Mouse (Mus musculus) liver, adult (tissue): ENCODE data around the gene Gm28729.
A peak's percentile ranks its signal among the peaks of the same experiment; 100 is the strongest.

Experiments used
- GATA4 ChIP-seq: IDR thresholded peaks from 2 replicates; pipeline ENCODE4 v1.6.1; 2014; ENCODE audit warnings: mild to moderate bottlenecking, low read length; ENCODE audit not compliant: insufficient replicate concordance

Gene Gm28729

DNA sequence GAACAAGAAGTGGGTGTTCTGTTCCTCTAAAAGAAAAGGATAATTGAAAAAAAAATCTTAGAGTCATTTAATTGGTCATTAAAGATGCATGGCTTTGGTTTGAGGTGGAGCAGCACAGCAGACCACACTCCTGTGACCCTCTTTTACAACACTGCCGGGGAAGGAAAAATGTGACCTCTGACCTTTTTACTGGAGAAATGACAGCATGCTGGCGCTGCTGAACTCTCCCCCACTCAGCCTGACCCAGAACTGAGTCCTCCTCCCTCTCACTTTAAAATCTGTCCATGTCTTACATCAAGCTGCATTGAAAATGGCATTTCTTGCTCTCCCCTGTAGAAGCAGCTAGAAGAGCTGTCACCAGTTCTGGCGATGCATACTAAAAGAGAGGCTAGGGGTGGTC, 31.9 kb downstream of the Gm28729 start:
- TF ChIP-seq GATA4: no peak

DNA sequence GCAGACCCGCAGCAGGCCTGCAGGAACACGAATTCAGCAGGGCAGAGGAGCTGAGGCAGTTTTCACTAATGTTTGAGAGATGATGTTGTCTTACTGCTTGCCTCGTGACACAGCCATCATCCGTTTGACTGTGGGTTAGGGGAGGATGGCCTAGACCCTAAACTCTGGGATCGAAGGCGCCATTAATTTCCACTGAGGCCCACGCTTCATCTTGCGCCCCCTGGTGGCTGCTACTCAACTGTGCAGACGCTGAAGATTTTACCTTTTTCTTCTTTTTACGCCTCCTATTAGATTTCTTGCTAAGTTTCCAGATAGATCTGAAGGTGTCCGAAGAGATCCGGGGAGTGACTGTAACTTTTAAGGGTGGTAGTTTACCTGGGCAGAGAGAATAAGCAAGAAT, 33.3 kb downstream of the Gm28729 start:
- no peak for TF ChIP-seq GATA4

DNA sequence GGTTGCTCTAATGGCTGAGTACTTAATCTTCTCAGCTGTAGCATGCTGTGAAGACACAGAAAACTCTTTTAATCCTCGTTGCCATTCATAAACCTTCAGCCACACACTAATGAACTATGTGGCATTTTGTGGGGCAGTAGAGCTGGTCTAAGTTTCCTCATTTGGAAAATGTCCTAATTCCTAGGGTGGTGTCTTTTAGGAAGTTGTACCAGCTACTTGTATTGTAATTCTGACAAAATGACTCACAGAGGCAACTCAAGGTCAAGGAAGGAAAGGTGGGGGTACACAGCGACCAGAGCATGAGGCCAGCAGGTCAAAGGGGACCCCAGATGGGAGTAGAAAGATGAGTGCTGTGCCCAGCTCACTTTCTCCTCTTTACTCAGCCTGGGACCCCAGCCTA, 41.4 kb downstream of the Gm28729 start:
- no peak for TF ChIP-seq GATA4

DNA sequence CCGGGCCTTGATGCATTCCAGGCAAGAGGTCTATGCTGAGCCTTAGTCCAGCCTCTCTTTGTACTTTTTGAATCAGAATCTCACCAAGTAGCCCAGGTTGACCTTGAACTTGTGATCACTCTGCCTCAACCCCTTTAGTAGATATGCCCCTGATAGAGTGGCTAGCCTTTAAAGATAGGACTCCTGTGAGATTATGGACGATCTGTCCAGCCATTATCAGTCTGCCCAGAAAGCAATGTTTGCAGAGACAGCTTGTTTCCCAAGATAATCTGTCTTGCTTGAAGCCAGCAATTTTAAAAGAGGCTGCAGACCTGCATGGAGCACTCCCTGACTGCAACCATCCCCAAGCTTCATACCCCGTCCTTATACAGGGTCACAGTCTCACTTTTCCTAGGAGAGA, 42.0 kb downstream of the Gm28729 start:
- TF ChIP-seq GATA4: no peak

DNA sequence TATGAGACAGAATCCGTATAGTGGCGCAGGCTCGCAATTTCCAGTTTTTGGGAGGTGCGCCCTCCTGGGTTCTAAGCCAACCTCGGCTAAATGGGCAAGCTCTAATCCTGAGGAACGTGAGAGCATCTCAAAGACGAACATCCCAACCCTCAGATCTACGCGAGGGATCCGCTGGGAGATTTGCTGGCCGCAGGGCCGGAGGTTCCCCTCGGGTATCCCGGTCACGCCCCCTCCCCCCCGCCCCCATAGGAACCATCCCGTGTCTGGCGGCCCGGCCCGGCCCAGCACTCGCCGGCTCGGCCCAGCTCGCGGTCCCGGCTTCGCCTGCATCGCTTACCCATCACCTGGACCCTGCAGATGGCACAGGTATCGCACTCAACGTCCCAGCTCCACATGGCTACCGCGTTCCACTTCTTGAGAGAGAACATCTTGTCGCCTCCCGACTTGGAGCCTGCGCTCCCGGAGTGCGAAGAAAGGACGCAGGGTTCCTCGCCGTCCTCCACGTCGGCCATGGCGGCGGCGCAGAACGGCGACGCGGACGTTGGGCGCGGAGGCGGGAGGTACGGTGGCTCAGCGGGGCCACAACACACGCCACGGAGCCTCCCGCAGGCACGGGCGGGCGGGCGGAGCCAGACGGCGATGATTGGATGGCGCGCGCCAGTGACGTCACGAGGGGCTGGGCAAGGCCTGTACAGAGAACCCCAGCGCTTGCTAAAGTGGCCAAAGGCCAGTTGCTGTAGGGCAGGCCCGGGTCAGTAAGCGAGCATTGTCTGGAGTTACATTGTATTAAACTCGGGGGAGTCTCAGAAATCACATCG, 46.8 kb downstream of the Gm28729 start, which contains the start of gene Rnf7:
Gene Rnf7 (minus strand): TSS at position 605 of the 818 bp plus-strand sequence.
- TF ChIP-seq GATA4: peak; percentile 62; the same call in 1 of the 2 replicates

DNA sequence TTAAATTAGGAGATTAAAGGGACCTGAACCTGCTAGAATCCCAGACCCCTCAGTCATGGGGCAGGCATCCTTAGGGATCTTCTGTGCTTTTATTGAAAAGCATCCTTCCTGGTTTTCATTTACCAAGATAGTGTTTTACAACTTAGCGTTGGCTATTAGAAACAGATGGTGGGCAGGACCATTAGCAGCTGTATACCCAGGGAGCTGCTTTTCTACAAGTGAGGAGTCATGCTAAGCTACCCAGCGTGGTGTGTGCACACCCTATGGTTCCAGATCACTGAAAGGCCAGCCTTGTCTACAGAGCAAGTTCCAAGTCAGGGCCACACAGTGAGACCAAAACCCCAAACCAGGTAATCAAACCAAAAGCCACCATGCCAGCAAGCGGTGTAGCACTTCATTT, 52.7 kb downstream of the Gm28729 start:
- no peak for TF ChIP-seq GATA4

DNA sequence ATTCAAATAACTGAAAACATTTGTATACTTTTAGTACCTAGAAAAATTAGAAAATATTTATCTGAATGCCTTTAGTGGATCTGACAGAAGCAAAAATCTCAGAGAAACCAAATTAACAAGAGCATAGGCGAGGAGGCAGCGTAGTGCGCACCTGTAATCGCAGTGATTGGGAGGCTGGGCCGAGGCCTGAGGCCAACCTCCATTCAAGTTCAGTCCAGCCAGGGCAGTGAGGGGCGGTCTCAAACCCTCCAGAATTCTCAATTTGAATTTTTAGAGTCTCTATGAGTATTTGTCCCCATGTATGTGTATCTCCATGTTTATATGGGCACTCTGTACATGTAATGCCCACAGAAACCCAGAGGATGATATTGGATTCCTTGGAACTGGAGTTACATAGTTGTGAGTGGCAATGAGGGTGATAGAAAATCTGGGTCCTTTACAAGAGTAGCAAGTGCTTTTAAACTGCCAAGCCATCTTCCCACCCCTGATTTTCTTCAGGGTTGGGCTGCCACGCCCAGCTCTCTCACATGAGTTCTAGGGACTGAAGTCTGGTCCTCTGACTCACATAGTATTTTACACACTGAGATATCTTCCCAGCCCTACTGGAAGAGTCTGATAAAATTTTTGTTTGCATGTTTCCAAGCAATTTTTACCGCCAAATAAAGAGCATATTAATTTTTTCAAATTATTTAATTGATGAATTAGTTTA, 54.6 kb downstream of the Gm28729 start:
- TF ChIP-seq GATA4: no peak

DNA sequence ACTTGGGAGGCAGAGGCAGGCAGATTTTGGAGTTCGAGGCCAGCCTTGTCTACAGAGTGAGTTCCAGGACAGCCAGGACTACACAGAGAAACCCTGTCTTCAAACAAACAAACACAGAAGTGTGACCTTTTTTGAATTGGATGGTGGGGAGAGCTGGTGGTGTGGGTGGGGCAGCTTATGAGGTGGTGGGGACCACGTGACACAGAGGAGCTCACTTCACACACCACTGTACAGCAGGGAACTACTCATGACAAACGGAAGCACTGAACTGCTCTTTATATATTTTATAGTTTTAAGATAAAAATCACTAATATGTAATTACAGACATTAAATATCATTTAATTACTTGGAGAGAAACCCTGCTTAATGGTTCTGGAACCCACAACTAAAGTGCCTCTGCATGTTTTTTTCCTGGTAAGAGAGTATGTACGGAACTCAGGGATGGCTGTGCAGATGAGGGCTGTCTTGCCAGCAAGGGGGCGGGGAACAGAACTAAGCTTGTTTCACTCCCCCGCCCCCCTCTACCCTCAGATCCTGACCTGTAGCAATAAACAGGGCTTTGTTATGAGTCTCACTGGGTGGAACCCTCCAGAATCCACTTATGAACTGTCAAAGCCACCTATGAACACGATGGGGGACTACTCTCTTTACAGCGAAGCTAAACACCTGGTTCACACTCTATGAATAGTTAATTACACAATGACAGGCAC, 55.4 kb downstream of the Gm28729 start:
- no peak for TF ChIP-seq GATA4

DNA sequence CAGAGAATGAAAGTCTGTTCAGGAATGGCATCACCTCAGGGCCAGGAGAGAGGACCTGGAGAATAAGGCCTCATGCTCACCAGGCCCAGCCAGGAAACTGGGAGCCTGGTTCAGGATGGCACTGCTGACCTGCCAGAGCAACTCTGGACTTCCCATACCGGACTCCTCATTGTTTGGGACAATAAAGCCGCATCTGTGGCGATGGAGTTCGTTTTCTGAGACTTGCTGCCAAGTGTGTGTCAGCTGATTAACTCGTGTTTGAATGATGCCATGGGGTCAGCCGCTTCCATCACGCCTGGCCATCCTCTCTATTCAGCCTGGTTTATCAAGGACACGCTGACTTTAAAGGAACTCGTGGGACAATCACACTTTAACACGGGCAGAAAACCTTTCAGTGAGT, 61.4 kb downstream of the Gm28729 start:
- TF ChIP-seq GATA4: no peak

DNA sequence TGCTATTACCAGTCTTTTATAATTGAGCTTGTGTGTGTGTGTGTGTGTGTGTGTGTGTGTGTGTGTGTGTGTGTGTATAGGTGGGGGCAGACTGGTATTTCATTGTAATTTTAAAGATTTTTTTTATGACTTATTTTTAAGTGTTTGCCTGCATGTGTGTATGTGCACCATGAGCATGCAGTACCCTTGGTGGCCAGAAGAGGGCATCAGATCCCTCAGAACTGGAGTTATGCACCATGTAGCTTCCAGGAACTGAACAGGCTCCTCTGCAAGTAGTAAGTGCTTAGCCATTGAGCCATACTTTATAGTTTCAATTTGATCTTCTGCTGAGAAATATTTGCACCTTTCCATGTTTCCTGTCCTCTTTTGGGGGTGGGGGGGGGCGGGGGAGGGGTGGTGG, 63.5 kb downstream of the Gm28729 start:
- no peak for TF ChIP-seq GATA4

DNA sequence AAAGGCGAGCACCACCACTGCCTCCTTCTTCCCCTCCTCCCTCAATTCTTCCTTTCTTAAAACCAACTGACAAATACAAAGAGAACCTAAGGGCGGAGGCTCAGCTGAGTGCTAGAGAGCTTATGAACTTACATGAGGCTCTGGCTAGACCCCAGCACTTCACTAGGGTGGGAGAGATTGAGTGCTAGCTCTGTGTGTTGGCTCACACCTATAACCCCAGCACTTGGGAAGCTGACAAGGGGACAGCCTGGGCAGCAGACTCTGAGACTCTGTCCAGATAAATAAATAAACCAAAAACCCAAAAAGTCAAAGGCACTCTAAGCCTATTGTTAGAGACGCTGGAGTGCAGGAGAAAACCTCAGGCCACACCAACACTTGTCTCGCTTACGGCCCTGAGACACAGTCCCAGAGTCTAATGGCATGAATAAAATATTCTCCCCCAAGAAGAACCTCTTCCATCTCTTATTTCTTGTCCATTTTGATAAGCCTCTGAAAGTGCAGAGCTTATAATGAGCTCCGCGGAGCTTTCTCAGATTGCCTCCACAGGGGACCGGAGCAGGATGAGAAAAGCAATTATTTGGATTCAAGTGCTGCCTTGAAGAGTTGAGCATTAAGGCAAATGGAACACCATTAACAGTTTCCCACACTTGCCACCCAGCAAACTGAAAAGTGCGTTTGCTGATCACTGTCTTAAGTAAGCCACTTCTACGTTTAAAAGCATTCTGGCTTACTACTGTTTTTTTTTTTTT, 64.8 kb downstream of the Gm28729 start:
- TF ChIP-seq GATA4: no peak

DNA sequence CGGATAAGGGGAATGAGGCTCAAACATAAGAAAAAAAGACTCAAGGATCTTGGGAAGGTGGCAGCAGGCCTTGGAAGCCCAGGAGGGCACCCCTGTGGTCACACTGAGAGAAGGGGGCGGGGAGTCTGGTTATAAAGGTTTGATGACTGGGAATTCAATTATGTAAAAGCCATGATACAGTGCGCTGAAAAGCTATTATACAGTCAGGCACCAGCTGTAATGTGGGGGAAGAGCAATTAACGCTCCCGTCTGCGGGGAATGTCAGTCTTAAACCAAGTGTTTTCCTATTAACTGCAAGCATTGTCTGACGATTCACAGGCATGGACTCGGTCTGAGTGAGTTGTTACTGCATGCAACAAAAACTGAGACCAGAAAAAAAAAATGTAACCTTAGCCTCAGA, 69.4 kb downstream of the Gm28729 start:
- TF ChIP-seq GATA4: no peak

DNA sequence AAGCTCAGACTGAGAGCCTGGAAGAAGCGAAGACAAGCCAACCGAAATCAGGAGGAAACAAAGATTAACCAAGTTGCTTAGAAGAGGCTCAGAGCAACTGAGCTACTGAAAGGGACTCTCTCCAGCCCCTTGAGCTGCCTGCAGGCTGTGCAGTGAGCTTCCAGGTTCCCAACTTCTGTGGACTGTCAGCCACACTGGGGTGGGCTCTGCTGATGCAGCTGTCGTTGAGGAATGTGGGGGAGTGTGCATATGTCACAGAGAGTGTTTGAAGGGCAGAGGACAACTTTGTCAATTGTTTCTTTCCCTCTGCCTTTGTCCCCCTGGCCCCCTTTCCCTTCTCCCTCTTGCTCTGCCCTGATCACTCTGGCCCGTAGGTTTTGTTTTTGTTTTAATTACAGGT, 72.1 kb downstream of the Gm28729 start:
- TF ChIP-seq GATA4: no peak

DNA sequence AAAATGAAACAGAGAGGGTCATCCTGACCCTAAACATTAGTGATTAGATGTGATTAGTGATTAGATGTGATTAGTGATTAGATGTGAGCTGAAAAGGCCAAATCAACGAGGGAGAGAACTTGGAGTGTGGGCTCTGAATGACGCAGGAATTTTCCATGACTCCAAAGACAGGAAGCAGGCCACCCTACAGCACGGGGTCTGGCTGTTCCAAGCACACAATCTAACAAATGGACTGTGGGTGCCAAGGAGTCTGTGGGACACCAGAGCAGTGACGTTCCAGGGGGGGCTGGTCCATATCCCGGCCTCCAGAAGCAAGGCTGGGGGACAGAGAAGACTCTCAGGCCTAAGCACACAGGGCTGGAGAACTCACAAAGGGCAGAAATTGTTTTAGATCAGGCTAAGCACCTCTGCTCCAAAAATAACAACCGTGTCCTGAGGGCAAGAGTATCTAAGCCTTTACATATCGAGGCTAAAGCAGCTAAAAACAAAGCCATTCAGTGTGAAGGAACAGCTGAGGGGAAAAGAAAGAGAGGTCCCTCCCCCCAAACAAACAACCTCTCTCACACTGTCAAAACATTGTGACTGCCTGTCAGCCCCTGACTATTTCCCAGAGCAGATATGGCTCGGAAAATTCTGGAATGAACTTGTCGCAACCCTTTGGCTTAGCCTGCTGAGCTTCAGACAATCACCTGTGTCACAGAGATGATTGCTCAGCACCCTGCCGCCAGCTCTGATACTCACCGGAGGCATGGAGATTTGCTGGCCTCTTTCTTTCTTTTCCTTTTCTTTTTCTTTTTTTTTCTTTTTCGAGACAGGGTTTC, 74.0 kb downstream of the Gm28729 start:
- TF ChIP-seq GATA4: no peak

DNA sequence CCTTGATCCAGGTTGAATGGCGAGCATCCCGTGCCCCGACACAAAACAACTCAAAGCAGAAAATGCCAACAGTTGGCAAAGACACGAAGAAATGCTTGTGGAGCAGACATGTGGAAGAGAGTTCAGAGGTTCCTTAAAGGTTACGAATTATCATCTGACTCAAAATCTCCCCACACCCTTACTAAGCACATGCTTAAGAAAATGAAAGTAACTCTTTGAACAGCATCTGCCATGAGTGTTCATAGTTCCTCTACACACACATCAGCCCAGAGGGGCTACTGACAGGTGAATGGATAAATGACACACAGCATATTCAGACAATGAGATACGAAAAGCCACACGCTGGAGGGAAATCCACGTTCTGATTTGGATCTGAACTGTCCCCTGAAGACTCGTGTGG, 75.5 kb downstream of the Gm28729 start:
- TF ChIP-seq GATA4: no peak

DNA sequence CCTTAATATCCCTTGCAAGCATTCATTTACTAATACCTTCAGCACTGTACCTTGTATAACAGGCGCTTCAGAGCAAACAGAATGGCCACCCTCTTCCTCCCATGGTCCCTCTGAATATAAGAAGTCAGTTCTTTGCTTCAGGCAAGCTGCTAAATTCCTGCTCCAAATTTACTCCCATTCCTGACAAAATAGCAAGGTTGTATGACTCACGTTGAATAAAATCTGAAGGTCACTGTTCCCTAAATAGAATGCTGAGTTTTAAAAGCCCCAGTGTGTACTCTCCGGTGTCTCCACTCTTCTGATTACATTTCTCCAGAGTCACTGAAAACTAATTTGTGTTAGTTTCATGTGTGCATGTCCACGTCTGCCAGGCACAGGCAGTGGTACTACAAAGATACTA, 79.7 kb downstream of the Gm28729 start:
- no peak for TF ChIP-seq GATA4
